Mouse (Mus musculus): ENCODE data around the gene Trmt13. TPM values are rescaled to one million over a fixed set of nuclear protein-coding genes. Genes with fewer than 3 reads are reported as not detected.

Gene Trmt13
- total and polyA plus RNA-seq, 3 experiments: 9.9 to 20.9 (median 11.1) TPM

GRCm38 (mm10) chr3:116631459-116631858 is 17.1 kb upstream of the Trmt13 start:
- no peaks in the 10 kb centered on the region; the same call in 1 of the 2 replicates for H3K79me2 ChIP-seq (replicated peaks; ENCODE audit: control insufficient read depth, extremely low read depth, insufficient read depth, poor library complexity, severe bottlenecking)
- H3K9ac ChIP-seq (ENCODE audit: insufficient read depth, low read depth): no peak overlapping the region
- H3K4me1 ChIP-seq (ENCODE audit: control insufficient read depth in 1 of 2, insufficient read depth in 2 of 2): peaks cover 0 to 4% of the 10 kb centered on the region in 2 experiments; a peak in 1 of 4 replicates
- peaks cover 41 to 85% of the 10 kb centered on the region in 2 experiments for H3K36me3 ChIP-seq (replicated peaks in 1 of 2; ENCODE audit: control insufficient read depth in 1 of 2, insufficient read depth in 1 of 2, low read length in 1 of 2)
- no peaks in the 10 kb centered on the region for H3K27me3 ChIP-seq (replicated peaks)
- H3K9me3 ChIP-seq (replicated peaks; ENCODE audit: low read length): no peaks in the 10 kb centered on the region
- H3K4me3 ChIP-seq (replicated peaks in 1 of 3; ENCODE audit: low read depth in 2 of 3, low read length in 2 of 3, poor library complexity in 1 of 3): no peak overlapping the region
- no peak overlapping the region for H3K27ac ChIP-seq (ENCODE audit: insufficient read depth, low read depth)
- in situ Hi-C loops (cut with MboI; ENCODE audit: low pct_ligation_motif_present, low pct_unique_long_range_greater_than_20kb, low sequenced_read_pairs): no loop called here
- TF ChIP-seq MYC (IDR thresholded peaks at IDR 0.05; ENCODE audit: low read depth, low read length) (no peak), PAX5 (IDR thresholded peaks at IDR 0.05; ENCODE audit: low read length) (no peak), TCF12 (IDR thresholded peaks at IDR 0.05; ENCODE audit: low read depth, low read length) (no peak), SIN3A (IDR thresholded peaks at IDR 0.05; ENCODE audit: low read length) (no peak), EP300 (IDR thresholded peaks at IDR 0.05; ENCODE audit: low read length) (no peak), ZKSCAN1 (IDR thresholded peaks at IDR 0.05; ENCODE audit: borderline replicate concordance, low read depth, low read length) (no peak), CHD1 (IDR thresholded peaks at IDR 0.05; ENCODE audit: low read depth, low read length) (no peak), ETS1 (conservative IDR thresholded peaks at IDR 0.05; ENCODE audit: low read depth, low read length) (no peak), KAT2A (IDR thresholded peaks at IDR 0.05; ENCODE audit: insufficient replicate concordance, low read length) (no peak), RCOR1 (conservative IDR thresholded peaks at IDR 0.05; ENCODE audit: low read depth, low read length) (no peak), NELFE (IDR thresholded peaks at IDR 0.05; ENCODE audit: low read depth, low read length) (no peak), USF1 (IDR thresholded peaks at IDR 0.05; ENCODE audit: low read depth, low read length) (no peak), BHLHE40 (IDR thresholded peaks at IDR 0.05; ENCODE audit: low read depth, low read length) (no peak), CTCF (conservative IDR thresholded peaks at IDR 0.05 in 1 of 2, IDR thresholded peaks at IDR 0.05 in 1 of 2; ENCODE audit: low read depth in 2 of 2, low read length in 2 of 2) (no peak), MAX (IDR thresholded peaks at IDR 0.05; ENCODE audit: low read length) (no peak), NRF1 (IDR thresholded peaks at IDR 0.05; ENCODE audit: low read depth, low read length) (no peak), POLR2A (IDR thresholded peaks at IDR 0.05; ENCODE audit: low read depth, low read length) (no peak), HCFC1 (IDR thresholded peaks at IDR 0.05; ENCODE audit: low read depth, low read length) (no peak), ZC3H11A (IDR thresholded peaks at IDR 0.05; ENCODE audit: low read depth, low read length) (no peak), JUN (IDR thresholded peaks at IDR 0.05; ENCODE audit: insufficient read depth, low read depth, low read length) (no peak)
- H3K4me2 ChIP-seq (ENCODE audit: insufficient read depth, low read depth, poor library complexity, severe bottlenecking): no peak overlapping the region
- dilution Hi-C loops (cut with MboI; ENCODE audit: extremely low pct_ligation_motif_present, extremely low pct_unique_long_range_greater_than_20kb, low sequenced_read_pairs): no loop called here
- DNase-seq (ENCODE audit: extremely low read depth): no peak

- Histone ChIP-seq H3K79me2 (replicated peaks; ENCODE audit: control insufficient read depth, extremely low read depth, insufficient read depth, poor library complexity, severe bottlenecking) (no peaks in the 10 kb centered on the region), H3K4me2 (ENCODE audit: insufficient read depth, low read depth, poor library complexity, severe bottlenecking) (no peak overlapping the region), H3K9ac (ENCODE audit: insufficient read depth, low read depth) (no peak overlapping the region), H3K4me1 (ENCODE audit: control insufficient read depth in 1 of 2, insufficient read depth in 2 of 2) (peaks cover 2 to 5% of the 10 kb centered on the region in 2 experiments; a peak in 1 of 4 replicates), H3K36me3 (replicated peaks in 1 of 2; ENCODE audit: control insufficient read depth in 1 of 2, insufficient read depth in 1 of 2, low read length in 1 of 2) (peaks cover 16 to 66% of the 10 kb centered on the region in 2 experiments), H3K27ac (ENCODE audit: insufficient read depth, low read depth) (no peak overlapping the region), H3K27me3 (replicated peaks) (no peaks in the 10 kb centered on the region), H3K4me3 (replicated peaks in 1 of 3; ENCODE audit: low read depth in 2 of 3, low read length in 2 of 3, poor library complexity in 1 of 3) (no peak overlapping the region), H3K9me3 (replicated peaks; ENCODE audit: low read length) (no peaks in the 10 kb centered on the region)
- no peak for TF ChIP-seq MAX (IDR thresholded peaks at IDR 0.05; ENCODE audit: low read length)
- no peak for TF ChIP-seq UBTF (IDR thresholded peaks at IDR 0.05; ENCODE audit: low read depth, low read length)
- no peak for TF ChIP-seq JUN (IDR thresholded peaks at IDR 0.05; ENCODE audit: insufficient read depth, low read depth, low read length)
- TF ChIP-seq SMC3 (IDR thresholded peaks at IDR 0.05; ENCODE audit: low read depth, low read length): no peak
- TF ChIP-seq NELFE (IDR thresholded peaks at IDR 0.05; ENCODE audit: low read depth, low read length): no peak
- no peak for TF ChIP-seq CTCF (conservative IDR thresholded peaks at IDR 0.05 in 1 of 2, IDR thresholded peaks at IDR 0.05 in 1 of 2; ENCODE audit: low read depth in 2 of 2, low read length in 2 of 2)
- TF ChIP-seq CHD2 (IDR thresholded peaks at IDR 0.05; ENCODE audit: low read length): no peak
- no peak for TF ChIP-seq JUND (conservative IDR thresholded peaks at IDR 0.05; ENCODE audit: low read depth, low read length)
- no peak for DNase-seq (ENCODE audit: extremely low read depth)
- dilution Hi-C loops (cut with MboI; ENCODE audit: extremely low pct_ligation_motif_present, extremely low pct_unique_long_range_greater_than_20kb, low sequenced_read_pairs) (no loop called here), in situ Hi-C loops (cut with MboI; ENCODE audit: low pct_ligation_motif_present, low pct_unique_long_range_greater_than_20kb, low sequenced_read_pairs) (no loop called here)
Measured at GRCm38 (mm10) chr3:116622641-116623040, 8.3 kb upstream of the Trmt13 start.

Measured in CH12.LX (cell line).